Mouse (Mus musculus) erythroblast, embryonic 14.5 days (primary cell): ENCODE measurements around the gene Zfp872.

Experiments used
- GATA1 ChIP-seq: IDR thresholded peaks from 2 replicates; pipeline ENCODE4 v1.6.1; 2012; ENCODE audit warnings: low read length, inconsistent platforms, mixed read lengths
- TAL1 ChIP-seq: IDR thresholded peaks from 3 replicates; pipeline ENCODE4 v1.6.1; 2012; ENCODE audit warnings: low read length, inconsistent platforms, mixed read lengths

- TF ChIP-seq TAL1 (no peak), GATA1 (no peak)
Measured at GRCm38 (mm10) chr9:22172318-22172717, 15.6 kb upstream of the Zfp872 start.
